Mouse (Mus musculus): ENCODE measurements around the gene C9. TPM values are rescaled to one million over a fixed set of nuclear protein-coding genes. Genes with fewer than 3 reads are reported as not detected.

C9 gene
- polyA plus RNA-seq, 1 experiment from 2014 or later, result 0.95 TPM

DNA sequence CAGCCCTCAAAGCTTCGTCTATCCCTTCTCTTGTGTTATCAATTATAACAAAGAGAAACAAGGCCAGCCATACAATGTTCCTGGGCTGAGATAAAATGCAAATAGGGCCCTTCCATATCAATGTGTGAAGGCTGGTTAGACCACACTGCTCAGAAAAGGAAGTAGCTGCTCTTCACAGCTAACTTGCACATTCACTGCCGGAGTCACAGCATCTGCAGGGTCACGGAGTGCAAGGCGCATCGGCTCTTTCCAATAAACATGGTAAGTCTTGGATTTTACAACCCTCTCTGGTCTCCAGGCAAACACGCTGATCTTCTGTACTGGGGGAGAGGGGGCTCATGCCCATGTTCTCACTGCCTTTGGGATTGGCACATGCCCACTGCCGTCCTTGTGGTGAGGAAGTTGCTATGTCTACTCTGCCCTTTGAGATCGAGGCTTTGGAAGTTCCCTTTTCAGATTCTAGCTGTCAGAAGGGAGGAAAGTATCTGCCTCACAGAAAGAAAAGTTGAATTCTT lies 77.6 kb downstream of the C9 start, which contains the start of gene Fyb:
Gene Fyb, plus strand, starts transcription at position 201 of the 515 bp plus-strand sequence.
- ATAC-seq (peak; percentile 69), DNase-seq (peak; percentile 32)
- Histone ChIP-seq H3K9me3 (ENCODE audit: low read length) (no peaks in the 10 kb centered on the region), H3K4me1 (ENCODE audit: insufficient read depth) (peaks cover 8% of the 10 kb centered on the region), H3K36me3 (replicated peaks; ENCODE audit: insufficient read depth, low read length) (no peaks in the 10 kb centered on the region), H3K9ac (replicated peaks) (peak within 1 kb of the TSS; percentile 21; the same call in 1 of the 2 replicates), H3K27ac (ENCODE audit: low read depth) (0 out of 2 replicates have a peak within 1 kb of the TSS, but pooled peaks have one; percentile 34), H3K27me3 (ENCODE audit: insufficient read depth, low read length) (no peaks in the 10 kb centered on the region), H3K4me2 (ENCODE audit: low read depth, low read length) (peak within 1 kb of the TSS; percentile 62), H3K4me3 (ENCODE audit: low read depth, low read length) (peak within 1 kb of the TSS; percentile 32)
- no peak for TF ChIP-seq CTCF (IDR thresholded peaks at IDR 0.05; ENCODE audit: low read depth)
- peak; percentile 63 for TF ChIP-seq EP300 (IDR thresholded peaks at IDR 0.05; ENCODE audit: low read depth)
- WGBS (ENCODE audit: insufficient replicate concordance), result 29% methylated on average over 8 of the region's 8 CpGs

DNA sequence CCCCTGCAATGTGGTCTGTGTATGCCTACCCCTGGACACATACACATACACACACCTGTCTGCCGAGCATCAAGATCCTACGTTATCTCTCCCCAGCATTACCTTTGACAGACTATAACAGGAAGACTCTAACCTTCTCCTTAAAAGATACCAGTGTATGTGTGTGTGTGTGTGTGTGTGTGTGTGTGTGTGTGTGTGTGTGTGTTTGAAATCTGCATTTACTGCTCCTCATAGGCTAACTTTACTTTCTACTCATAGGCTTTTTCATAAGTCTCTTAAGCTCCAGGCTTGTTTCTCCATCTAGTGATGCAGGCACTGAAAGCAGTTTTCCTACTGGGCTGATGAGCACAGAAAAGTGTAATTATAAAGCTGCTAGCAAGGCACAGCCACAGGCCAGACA lies 79.7 kb downstream of the C9 start:
- Histone ChIP-seq H3K4me1 (ENCODE audit: insufficient read depth) (peaks cover 8% of the 10 kb centered on the region), H3K9me3 (ENCODE audit: low read length) (no peaks in the 10 kb centered on the region), H3K9ac (replicated peaks) (no peak overlapping the region), H3K4me3 (ENCODE audit: low read depth, low read length) (no peak overlapping the region), H3K4me2 (ENCODE audit: low read depth, low read length) (no peak overlapping the region), H3K36me3 (replicated peaks; ENCODE audit: insufficient read depth, low read length) (no peaks in the 10 kb centered on the region), H3K27ac (ENCODE audit: low read depth) (no peak overlapping the region), H3K27me3 (ENCODE audit: insufficient read depth, low read length) (no peaks in the 10 kb centered on the region)
- ATAC-seq, result no peak
- no peak for DNase-seq
- TF ChIP-seq CTCF (IDR thresholded peaks at IDR 0.05; ENCODE audit: low read depth) (no peak), EP300 (IDR thresholded peaks at IDR 0.05; ENCODE audit: low read depth) (no peak)
- 85% methylated on average over 2 of the region's 2 CpGs for WGBS (ENCODE audit: insufficient replicate concordance)

DNA sequence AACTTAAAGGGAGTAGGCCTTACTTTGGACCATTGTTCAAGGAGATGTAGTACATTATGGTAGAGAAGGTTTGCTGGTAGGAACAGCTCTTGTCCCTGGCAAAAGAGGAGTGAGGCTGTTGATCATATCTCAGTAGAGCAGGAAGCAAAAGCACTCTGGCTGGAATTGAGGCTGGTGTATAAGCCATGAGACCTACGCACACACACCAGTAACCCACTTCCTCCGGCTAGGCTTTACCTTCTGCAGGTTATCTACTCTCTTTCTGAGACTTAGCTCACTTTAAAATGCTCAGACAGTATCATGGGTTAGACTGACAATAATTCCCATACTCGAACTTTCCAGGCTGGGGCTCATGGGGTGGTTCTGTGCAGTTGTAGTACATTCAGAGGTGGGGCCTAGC lies 80.3 kb downstream of the C9 start:
- Histone ChIP-seq H3K27ac (ENCODE audit: low read depth) (no peak overlapping the region), H3K9me3 (ENCODE audit: low read length) (no peaks in the 10 kb centered on the region), H3K4me1 (ENCODE audit: insufficient read depth) (peaks cover 8% of the 10 kb centered on the region), H3K27me3 (ENCODE audit: insufficient read depth, low read length) (no peaks in the 10 kb centered on the region), H3K4me2 (ENCODE audit: low read depth, low read length) (no peak overlapping the region), H3K4me3 (ENCODE audit: low read depth, low read length) (no peak overlapping the region), H3K9ac (replicated peaks) (no peak overlapping the region), H3K36me3 (replicated peaks; ENCODE audit: insufficient read depth, low read length) (no peaks in the 10 kb centered on the region)
- 57% methylated on average over 3 of the region's 3 CpGs for WGBS (ENCODE audit: insufficient replicate concordance)
- DNase-seq (no peak), ATAC-seq (no peak)
- TF ChIP-seq EP300 (IDR thresholded peaks at IDR 0.05; ENCODE audit: low read depth) (no peak), CTCF (IDR thresholded peaks at IDR 0.05; ENCODE audit: low read depth) (no peak)

DNA sequence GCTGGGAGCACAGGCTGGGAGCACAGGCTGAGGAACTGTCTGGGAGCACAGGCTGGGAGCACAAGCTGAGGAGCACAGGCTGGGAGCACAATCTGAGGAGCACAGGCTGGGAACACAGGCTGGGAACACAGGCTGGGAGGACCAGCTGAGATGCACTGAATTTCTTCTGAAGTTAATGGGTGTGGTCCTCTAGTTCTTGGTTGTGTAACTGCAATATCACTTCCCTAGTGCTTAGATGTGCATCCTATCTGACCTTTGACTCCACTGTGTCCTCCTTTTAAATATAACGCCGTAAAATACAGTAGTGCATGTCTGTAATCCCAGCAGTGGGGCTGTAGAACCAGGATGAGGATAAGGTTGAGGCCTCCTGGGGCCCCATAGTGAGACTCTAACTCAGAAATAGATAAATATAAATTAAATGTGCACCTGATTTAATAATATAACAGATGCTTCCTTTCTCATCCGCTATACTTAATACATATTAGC lies 88.8 kb downstream of the C9 start:
- DNase-seq, result no peak
- Histone ChIP-seq H3K27me3 (ENCODE audit: insufficient read depth, low read length) (no peaks in the 10 kb centered on the region), H3K4me2 (ENCODE audit: low read depth, low read length) (no peak overlapping the region), H3K36me3 (replicated peaks; ENCODE audit: insufficient read depth, low read length) (no peaks in the 10 kb centered on the region), H3K27ac (ENCODE audit: low read depth) (no peak overlapping the region), H3K4me3 (ENCODE audit: low read depth, low read length) (no peak overlapping the region), H3K4me1 (ENCODE audit: insufficient read depth) (no peaks in the 10 kb centered on the region), H3K9ac (replicated peaks) (no peak overlapping the region), H3K9me3 (ENCODE audit: low read length) (no peaks in the 10 kb centered on the region)
- 71% methylated on average over 3 of the region's 3 CpGs for WGBS (ENCODE audit: insufficient replicate concordance)
- TF ChIP-seq CTCF (IDR thresholded peaks at IDR 0.05; ENCODE audit: low read depth) (no peak), EP300 (IDR thresholded peaks at IDR 0.05; ENCODE audit: low read depth) (no peak)
- no peak for ATAC-seq

DNA sequence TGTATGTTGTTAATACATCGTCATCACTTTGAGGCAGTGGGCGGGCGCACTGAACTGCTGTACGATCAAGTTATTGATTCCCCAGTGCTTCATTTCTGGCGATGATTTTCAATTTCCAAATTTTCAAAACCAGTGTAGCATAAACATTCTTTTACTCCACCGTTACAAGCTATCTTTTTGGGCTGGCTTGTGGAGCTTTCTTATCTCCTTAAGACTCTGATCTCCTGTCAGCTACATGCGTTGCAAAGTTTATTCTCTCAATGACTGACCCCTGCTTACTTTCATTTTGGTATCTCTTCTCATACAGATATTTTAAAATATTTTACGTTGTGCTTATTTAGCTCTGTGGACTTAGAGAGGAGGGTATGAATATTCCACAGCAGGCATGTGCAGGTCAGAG lies 89.5 kb downstream of the C9 start:
- DNase-seq (no peak), ATAC-seq (no peak)
- Histone ChIP-seq H3K4me2 (ENCODE audit: low read depth, low read length) (no peak overlapping the region), H3K27me3 (ENCODE audit: insufficient read depth, low read length) (no peaks in the 10 kb centered on the region), H3K9me3 (ENCODE audit: low read length) (no peaks in the 10 kb centered on the region), H3K36me3 (replicated peaks; ENCODE audit: insufficient read depth, low read length) (no peaks in the 10 kb centered on the region), H3K27ac (ENCODE audit: low read depth) (no peak overlapping the region), H3K9ac (replicated peaks) (no peak overlapping the region), H3K4me3 (ENCODE audit: low read depth, low read length) (no peak overlapping the region), H3K4me1 (ENCODE audit: insufficient read depth) (no peaks in the 10 kb centered on the region)
- 60% methylated on average over 8 of the region's 8 CpGs for WGBS (ENCODE audit: insufficient replicate concordance)
- TF ChIP-seq CTCF (IDR thresholded peaks at IDR 0.05; ENCODE audit: low read depth) (no peak), EP300 (IDR thresholded peaks at IDR 0.05; ENCODE audit: low read depth) (no peak)

DNA sequence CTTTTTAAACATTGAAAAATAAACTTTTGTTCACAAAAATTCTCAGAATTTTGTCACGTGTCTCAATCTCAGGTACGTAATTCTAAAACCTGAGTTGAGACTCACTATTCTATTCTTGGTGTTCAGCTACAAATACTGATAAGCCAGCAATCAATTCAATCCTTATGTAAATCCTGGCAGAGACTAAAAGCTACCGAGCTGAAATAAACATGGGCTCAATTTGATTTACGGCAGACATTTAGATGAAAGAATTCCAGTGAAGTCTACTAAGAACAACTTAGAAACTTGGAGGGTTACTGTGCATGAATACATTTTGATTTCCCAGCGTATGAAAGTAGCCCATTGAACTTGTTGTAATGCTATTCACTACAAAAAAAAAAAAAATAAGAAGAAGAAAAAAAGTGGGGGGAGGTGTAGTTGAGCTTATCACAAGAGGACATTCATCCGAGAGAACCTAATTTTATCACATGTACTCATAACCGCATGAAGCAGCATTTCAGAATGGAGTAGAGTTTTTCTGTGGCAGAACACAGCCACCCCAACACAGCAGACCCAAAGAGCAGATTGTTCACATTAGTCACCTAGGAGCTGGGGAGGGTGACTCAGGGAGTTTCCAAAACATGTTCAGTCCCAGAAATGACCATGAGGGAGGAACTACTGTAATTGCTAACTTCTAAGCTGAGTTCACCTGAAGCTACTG lies 94.7 kb downstream of the C9 start:
- H3K9me3 ChIP-seq (ENCODE audit: low read length), result no peaks in the 10 kb centered on the region
- H3K4me1 ChIP-seq (ENCODE audit: insufficient read depth), result no peaks in the 10 kb centered on the region
- WGBS (ENCODE audit: insufficient replicate concordance), result 37% methylated on average over 7 of the region's 7 CpGs
- peak; percentile 55 for ATAC-seq
- peak; percentile 8 for DNase-seq
- no peak overlapping the region for H3K9ac ChIP-seq (replicated peaks)
- TF ChIP-seq CTCF (IDR thresholded peaks at IDR 0.05; ENCODE audit: low read depth) (no peak), EP300 (IDR thresholded peaks at IDR 0.05; ENCODE audit: low read depth) (peak; percentile 78)
- no peak overlapping the region for H3K4me3 ChIP-seq (ENCODE audit: low read depth, low read length)
- no peaks in the 10 kb centered on the region for H3K27me3 ChIP-seq (ENCODE audit: insufficient read depth, low read length)
- no peak overlapping the region for H3K27ac ChIP-seq (ENCODE audit: low read depth)
- no peaks in the 10 kb centered on the region for H3K36me3 ChIP-seq (replicated peaks; ENCODE audit: insufficient read depth, low read length)
- H3K4me2 ChIP-seq (ENCODE audit: low read depth, low read length), result no peak overlapping the region

Other genes with a start within 250 kb of the C9 start
- 9.1 and 10.8 TPM in 2 replicates for gene Dab2, start 145.5 kb upstream of the C9 start, polyA plus RNA-seq (2015; fragmentation: Nextera tagmentation; extraction: Ambion mirVana)
- gene Fyb, start 77.5 kb downstream of the C9 start, polyA plus RNA-seq (2015; fragmentation: Nextera tagmentation; extraction: Ambion mirVana), result 28.0 and 29.7 TPM in 2 replicates

Measured in liver, postnatal 0 days (tissue).